Mouse (Mus musculus) adrenal gland (tissue): ENCODE results near the gene Mpp2.

Experiments used
- intact Hi-C: fragments of 180-260 bp; cut with DNase I; formaldehyde crosslinking; loops from one replicate; pipeline ENCODE4 v1.15.1; 2025
- long read RNA-seq, 2 experiments: library from polyadenylated mRNA; unstranded; transcript quantifications; one replicate each; pipeline ENCODE4 v2.0.0; 2020; ENCODE audit warnings: borderline replicate concordance in 1 of 2; ENCODE audit not compliant: insufficient replicate concordance in 1 of 2

The Mpp2 gene
- long read RNA-seq, experiment 1, full-length matches to known transcripts: 2 of 5 reads
- long read RNA-seq, experiment 1, partial matches to known transcripts: 2 of 5 reads
- long read RNA-seq, experiment 1, other reads (novel, unspliced or antisense): 1 of 5 reads
- long read RNA-seq, experiment 2: 0 reads

DNA sequence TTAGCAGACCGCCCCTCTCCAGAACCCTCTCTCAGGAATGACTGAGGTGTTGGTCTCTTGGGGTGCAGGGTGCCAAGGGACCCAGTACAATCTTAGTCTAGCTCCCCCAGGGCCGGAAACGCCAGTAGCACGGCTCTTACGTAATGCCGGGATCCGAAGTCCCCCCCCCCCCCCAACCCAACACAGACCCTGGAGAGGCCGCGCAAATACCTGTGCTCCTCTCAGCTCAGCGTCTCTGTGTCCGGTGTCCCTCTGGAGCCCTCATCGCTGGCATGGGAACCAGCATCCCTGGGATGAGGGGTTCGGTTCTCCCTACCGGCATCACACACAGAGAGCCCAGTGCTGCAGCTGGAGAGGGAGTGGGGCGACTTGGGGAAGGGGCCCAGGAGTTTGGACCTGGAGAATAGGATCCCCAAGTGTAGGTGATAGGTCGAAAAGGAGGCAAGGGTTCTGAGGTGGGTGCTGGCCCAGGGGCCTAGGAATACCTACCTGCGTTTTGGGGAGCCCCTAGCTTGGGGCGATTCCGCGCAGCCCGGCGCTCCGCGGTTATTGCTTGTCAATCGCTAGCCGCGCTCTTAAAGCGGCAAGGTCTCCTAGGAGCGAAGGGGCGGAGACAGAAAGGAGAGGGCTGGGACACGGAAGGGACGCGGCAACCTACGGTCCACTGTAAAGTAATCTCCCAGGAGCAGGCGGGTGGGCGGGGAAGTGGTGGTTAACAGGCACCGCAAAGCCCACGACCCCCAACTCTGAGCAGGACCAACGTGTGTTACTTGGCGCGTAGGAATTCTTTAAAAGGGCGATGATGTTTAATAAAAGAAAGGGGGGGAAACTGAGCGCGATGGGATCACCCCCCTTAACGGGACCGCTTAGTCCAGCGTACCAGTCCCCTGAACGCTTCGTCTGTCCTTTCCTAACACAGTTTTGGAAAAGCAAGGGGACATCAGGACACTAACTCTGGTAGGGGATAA, at the start of gene Mpp2:
Gene Mpp2, minus strand, starts transcription at position 585 of the 968 bp plus-strand sequence.
- intact Hi-C loops: no loop called here

DNA sequence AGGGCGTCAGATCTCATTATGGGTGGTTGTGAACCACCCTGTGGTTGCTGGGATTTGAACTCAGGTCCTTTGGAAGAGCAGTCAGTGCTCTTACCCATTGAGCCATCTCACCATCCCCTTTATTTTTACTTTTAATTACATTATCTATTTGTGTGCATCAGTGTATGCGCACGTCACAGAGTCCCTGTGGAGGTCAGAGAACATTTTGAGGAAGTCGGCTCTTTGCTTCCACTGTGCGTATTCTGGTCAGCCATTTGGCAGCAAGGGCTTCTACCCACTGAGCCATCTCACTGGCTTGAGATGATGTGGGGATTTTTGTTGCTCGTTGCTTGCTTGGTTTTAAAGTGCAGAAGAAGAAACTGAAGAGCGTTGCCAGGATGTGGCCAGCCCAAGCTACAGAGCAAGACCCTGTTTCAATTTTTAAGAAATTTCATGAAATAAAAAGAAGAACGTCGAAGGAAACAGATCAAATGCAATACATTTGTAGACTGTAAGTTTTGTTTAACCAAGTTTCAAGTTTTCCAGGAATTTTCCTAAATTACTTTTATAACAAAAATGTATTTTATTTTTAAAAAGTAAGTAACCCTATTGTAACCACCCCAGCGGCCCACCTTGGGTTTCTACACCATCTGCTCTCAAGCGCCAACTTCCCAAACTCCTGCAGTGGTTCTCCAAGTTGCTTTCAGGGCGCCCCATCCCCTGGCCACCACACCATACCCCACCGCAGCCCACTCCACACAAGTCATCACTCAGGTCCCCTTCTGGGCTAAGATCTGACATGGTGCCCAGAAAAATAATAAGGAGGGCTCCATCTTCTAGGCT, 49.5 kb upstream of the Mpp2 start:
- intact Hi-C loops: loop anchor here (2.0 to 5.0 kb wide), 2 partner anchors 35 to 76 kb away; no protein-coding TSS in a partner anchor

DNA sequence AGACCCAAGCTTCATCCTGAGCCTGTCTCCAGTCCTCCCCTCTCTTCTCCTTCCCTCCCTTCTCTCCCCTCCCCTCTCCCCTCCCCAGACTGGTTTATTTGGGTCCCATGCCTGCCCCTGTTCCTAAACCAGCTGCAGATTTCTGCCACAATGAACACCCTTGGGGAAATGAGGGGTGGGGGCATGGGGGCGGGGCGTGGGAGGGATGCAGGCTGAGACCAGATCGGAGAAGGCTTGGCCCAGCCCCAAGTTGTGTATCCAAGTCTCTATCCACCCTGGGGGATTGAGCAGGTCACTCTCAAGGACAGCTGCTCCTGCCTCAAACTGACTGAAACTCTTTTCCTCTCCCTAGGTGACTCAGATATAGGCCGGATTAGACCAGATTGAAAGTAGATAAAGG, 46.2 kb upstream of the Mpp2 start:
- intact Hi-C loops: no loop called here

- intact Hi-C loops: no loop called here
Measured at GRCm38 (mm10) chr11:102117386-102117785, 29.1 kb upstream of the Mpp2 start.

GRCm38 (mm10) chr11:102116241-102116640, 27.9 kb upstream of the Mpp2 start:
- intact Hi-C loops: no loop called here

DNA sequence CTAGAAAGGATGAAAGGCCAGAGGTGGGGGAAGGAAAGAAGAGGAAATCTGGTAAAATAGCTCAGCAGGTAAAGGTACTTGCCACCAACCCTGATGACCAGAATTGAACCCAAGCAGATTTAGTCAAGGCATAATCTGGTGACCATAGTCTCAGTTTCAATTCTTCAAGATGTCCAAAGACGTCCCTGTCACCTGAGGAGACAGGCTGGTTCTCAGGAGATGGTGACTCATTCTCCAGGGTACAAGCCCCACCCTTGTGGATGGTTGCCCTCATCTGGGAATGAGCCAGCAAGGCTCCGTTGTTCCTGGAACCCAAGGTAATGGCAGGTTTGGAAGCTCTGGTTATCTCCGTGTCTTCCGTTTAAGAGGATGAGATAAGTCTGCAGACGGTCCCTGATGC, 23.3 kb upstream of the Mpp2 start:
- intact Hi-C loops: no loop called here

- intact Hi-C loops: no loop called here
Measured at GRCm38 (mm10) chr11:102107732-102108131, 19.4 kb upstream of the Mpp2 start, which contains the start of gene Pyy. TSS of gene Pyy (minus strand) at chr11:102107832.

- intact Hi-C loops: no loop called here
Measured at GRCm38 (mm10) chr11:102106911-102107310, 18.6 kb upstream of the Mpp2 start.

- intact Hi-C loops: loop anchor here (2.0 kb wide), 1 partner anchor 36 kb away; no protein-coding TSS in a partner anchor
Measured at GRCm38 (mm10) chr11:102102485-102103258, 14.4 kb upstream of the Mpp2 start.

DNA sequence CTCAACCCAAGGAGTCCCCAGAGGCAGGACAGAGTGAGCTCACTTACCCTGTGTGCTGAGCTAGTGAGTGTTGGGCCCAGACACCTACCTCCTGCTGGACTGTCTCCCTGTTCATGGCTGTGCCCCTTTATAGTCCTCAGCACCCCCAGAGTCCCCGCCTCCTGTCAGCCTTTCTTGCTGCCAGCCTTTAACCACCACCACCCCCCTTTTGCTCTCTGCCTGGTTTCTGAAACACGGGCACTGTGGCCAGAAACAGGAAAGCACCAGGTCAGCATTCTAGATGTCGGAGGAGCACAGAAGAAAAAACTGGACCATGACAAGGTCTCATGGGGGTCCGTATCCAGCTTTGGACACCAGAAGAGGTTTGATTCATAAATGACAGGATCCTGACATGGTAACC, 12.9 kb upstream of the Mpp2 start, which contains the start of gene Ppy:
Gene Ppy, minus strand, starts transcription at position 101 of the 400 bp plus-strand sequence.
- intact Hi-C loops: no loop called here

DNA sequence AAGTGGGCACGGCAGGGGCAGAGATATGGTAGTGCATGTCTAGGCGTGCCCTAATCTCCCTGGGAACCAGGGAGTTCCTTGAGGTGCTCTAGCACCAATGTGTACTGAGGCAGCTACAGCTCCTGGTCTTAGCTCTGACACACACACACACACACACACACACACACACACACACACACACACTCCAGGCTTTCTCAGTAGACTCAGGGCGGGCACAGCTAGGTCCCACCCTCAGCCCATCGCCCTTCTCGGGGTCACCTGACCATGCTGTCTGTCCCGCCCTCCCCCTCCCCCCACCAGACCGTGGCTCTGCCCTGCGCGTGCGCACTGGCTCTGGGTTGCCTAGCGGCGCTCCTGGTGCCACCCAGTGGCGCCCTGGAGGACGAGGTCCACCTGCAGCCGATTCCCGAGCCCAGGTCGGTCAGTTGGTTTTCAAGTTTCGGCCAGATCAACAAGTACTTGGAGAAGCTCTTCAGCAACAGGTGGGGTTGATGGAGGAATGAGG, 8.6 kb upstream of the Mpp2 start:
- intact Hi-C loops: loop anchor here (5.0 kb wide), 1 partner anchor 35 kb away; no protein-coding TSS in a partner anchor

DNA sequence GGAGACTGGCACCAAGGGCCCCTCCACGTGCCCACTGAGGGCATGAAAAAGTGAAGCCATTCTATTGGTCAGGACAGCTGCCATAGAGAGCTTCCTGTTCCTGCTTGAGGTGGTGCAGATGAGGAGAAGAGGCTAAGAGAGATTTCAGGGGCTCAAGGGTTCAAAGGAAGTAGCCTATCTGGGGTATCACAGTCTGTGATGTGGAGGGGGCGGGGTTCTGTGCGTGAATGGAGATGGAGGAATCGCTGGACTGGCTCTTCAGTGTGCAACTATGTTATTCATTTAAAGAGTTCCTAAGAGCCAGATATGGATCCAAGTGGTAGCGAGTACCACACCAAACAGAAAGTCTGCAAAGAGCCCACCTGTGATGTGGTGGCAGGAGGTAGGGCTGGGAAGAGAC, 8.1 kb upstream of the Mpp2 start:
- intact Hi-C loops: loop anchor here (5.0 kb wide), 1 partner anchor 34 kb away; no protein-coding TSS in a partner anchor

GRCm38 (mm10) chr11:102095676-102096075, 7.4 kb upstream of the Mpp2 start:
- intact Hi-C loops: loop anchor here (5.0 kb wide), 1 partner anchor 33 kb away; no protein-coding TSS in a partner anchor

DNA sequence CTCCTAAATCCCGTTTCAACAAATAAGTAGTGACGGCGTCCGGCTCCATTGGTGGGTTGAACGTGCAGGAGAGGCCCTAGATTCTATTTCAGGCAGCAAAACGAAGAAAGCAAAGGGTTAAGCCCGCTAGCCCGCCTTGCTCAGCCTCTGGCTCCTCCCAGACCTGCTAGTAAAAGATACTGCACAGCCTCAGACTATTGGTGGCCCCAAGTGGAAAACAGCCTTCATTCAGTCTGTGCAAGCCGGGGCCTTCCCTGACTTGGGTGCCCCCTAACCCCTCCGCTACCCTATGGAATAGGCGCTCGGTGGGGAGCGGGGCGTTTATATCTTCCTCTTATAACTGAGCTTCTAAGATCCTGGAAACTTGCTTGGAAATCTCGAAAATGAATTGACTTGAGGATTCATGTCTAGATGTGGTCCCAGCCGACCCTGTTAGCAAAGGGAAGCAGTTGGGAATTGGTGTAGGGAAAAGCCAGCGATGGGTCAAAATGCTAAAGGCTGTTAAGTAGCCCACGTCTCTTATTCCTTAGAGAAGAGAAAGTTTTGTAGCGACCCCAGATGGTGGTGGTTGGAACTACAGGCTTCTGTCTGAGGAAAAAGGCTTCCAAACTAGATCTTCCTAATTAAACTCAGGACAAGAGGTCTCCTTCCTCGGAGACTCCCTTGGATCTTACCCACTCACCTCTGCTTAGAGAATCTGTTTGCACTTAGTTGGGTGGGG, 933 bp upstream of the Mpp2 start:
- intact Hi-C loops: no loop called here

DNA sequence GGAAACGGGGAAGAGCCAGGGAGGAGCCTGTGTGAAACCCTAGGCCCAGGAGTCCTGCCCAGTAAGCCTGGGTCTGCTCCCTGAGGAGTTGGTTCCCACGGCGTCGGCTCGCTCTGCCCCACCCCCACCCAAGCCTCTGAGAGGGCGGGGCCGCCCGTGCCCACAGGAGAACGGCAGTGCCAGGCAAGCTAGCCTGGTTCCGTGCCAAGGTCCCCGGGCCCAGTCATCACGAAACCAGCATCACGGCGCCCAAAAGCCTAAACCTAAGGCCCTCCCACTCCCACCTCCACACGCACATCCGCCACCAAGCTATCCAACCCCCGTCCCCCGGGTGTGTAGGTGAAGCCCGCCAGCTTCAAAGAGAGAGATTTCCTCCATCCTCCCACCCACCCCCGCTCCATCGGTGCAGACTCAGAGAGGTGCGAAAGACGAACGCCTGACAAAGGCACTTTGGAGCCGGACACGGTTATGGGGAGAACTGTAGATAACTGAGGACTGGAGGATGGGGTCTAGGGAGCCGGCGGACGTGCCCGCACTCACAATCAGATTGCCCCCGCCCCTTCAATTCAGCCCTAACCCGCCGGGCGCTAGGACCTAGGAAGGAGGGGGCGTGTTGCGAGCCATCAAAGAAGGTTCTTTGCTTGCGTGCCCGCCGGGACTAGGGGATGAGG, 1.1 kb downstream of the Mpp2 start:
- intact Hi-C loops: no loop called here

DNA sequence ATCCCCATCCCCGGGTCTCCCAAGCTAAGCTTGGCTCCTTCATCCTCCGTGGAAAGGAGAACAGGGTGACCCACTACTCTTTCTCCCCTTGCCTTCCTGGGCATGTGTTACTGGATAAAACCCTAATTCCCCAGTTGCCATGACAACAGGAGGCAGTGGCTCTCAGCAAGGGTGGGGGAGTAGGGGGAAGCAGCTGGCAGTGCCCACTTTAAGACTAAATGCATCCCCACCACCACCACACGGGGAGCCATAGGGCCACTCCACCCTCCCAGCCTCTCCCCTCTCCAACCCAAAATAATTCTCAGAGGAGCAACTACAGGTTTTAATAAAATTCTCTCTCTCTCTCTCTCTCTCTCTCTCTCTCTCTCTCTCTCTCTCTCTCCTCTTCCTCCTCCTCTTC, 2.0 kb downstream of the Mpp2 start:
- intact Hi-C loops: no loop called here

- intact Hi-C loops: no loop called here
Measured at GRCm38 (mm10) chr11:102084159-102084558, 4.2 kb downstream of the Mpp2 start.

GRCm38 (mm10) chr11:102083193-102083592, 5.1 kb downstream of the Mpp2 start:
- intact Hi-C loops: no loop called here

- intact Hi-C loops: no loop called here
Measured at GRCm38 (mm10) chr11:102082322-102082721, 6.0 kb downstream of the Mpp2 start.
